Mouse (Mus musculus): ENCODE measurements at regions not wholly inside any gene's neighbourhood (a gene's known extent, or its start where the extent isn't known, plus 50 kb on each side); places are given as distances from the start of the nearest gene placed in this dataset.

GRCm38 (mm10) chr3:37835135-37835534 is 110.8 kb upstream of the Gm5148 start:
- no peak overlapping the region for H3K4me2 ChIP-seq (replicated peaks)
- H3K27ac ChIP-seq (replicated peaks): no peak overlapping the region
- no peak for ATAC-seq (replicated peaks)
- no peak overlapping the region for H3K4me3 ChIP-seq
- H3K9ac ChIP-seq (replicated peaks): no peak overlapping the region
- no peaks in the 10 kb centered on the region for H3K4me1 ChIP-seq
- no peaks in the 10 kb centered on the region for H3K36me3 ChIP-seq
- WGBS: 92% methylated on average over 5 of the region's 5 CpGs
- no peaks in the 10 kb centered on the region for H3K9me3 ChIP-seq
- H3K27me3 ChIP-seq: no peaks in the 10 kb centered on the region

DNA sequence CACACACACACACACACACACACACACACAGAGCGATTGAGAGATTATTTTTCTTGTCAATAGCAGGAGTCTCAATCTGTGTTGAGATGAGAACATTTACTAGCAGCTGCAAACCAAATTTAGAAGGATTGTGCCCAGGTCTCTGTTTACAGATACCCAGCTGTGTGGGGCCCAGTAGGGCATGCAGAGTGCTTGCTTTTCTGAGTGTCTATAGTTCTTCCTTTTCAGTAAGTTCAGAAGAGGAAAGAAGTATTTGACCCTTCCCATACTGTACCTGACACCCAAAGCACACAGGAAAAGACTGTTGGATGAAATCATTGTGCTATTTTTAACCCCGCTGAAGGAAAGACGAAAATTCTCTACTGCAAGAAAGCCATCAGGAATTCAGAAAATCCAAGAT is 110.3 kb upstream of the Gm5148 start:
- H3K9me3 ChIP-seq: no peaks in the 10 kb centered on the region

GRCm38 (mm10) chr3:37833387-37833786 is 109.1 kb upstream of the Gm5148 start:
- H3K27ac ChIP-seq (replicated peaks): no peak overlapping the region
- H3K27me3 ChIP-seq: no peaks in the 10 kb centered on the region
- no peaks in the 10 kb centered on the region for H3K4me1 ChIP-seq
- no peak for ATAC-seq (replicated peaks)
- no peak overlapping the region for H3K4me2 ChIP-seq (replicated peaks)
- no peaks in the 10 kb centered on the region for H3K36me3 ChIP-seq
- WGBS: 70% methylated on average over 4 of the region's 4 CpGs
- no peaks in the 10 kb centered on the region for H3K9me3 ChIP-seq
- H3K9ac ChIP-seq (replicated peaks): no peak overlapping the region
- no peak overlapping the region for H3K4me3 ChIP-seq

More for the DNA sequence above, 110.3 kb upstream of the Gm5148 start:
- Histone ChIP-seq H3K27ac (replicated peaks) (no peak overlapping the region), H3K4me2 (replicated peaks) (no peak overlapping the region), H3K27me3 (no peaks in the 10 kb centered on the region), H3K4me1 (no peaks in the 10 kb centered on the region), H3K4me3 (no peak overlapping the region), H3K36me3 (no peaks in the 10 kb centered on the region), H3K9ac (replicated peaks) (no peak overlapping the region)
- ATAC-seq (replicated peaks): no peak
- WGBS: 93% methylated on average over 3 of the region's 3 CpGs

GRCm38 (mm10) chr3:37827546-37827945 is 103.3 kb upstream of the Gm5148 start:
- no peaks in the 10 kb centered on the region for H3K4me1 ChIP-seq
- H3K9me3 ChIP-seq: no peaks in the 10 kb centered on the region; the same call in 1 of the 2 replicates
- H3K27ac ChIP-seq (replicated peaks): no peak overlapping the region
- H3K4me2 ChIP-seq (replicated peaks): no peak overlapping the region
- H3K4me3 ChIP-seq: no peak overlapping the region
- no peak overlapping the region for H3K9ac ChIP-seq (replicated peaks)
- H3K36me3 ChIP-seq: no peaks in the 10 kb centered on the region
- H3K27me3 ChIP-seq: no peaks in the 10 kb centered on the region
- ATAC-seq (replicated peaks): no peak
- 81% methylated on average over 1 of the region's 1 CpGs for WGBS

DNA sequence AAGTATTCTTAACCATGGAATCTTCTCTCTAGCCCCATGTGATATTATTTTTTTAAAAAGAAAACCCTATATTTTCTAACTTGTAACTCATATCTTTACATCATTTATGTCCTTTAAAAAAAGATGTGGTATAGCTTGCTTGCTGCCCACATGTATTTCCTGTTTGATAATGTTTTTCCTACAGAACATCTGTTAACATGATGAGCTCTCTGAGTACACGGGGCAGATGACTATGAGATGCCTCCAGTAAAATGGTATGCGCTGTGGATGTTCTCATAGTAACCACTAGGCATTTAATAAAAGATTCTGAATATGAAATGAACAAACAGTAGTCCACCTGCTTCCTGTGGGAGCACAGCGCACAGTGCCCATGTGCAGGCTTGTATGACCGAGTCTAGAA is 101.3 kb upstream of the Gm5148 start:
- Histone ChIP-seq H3K9ac (replicated peaks) (no peak overlapping the region), H3K4me3 (no peak overlapping the region), H3K4me1 (no peaks in the 10 kb centered on the region), H3K27ac (replicated peaks) (no peak overlapping the region), H3K36me3 (no peaks in the 10 kb centered on the region), H3K27me3 (no peaks in the 10 kb centered on the region), H3K4me2 (replicated peaks) (no peak overlapping the region), H3K9me3 (no peaks in the 10 kb centered on the region; the same call in 1 of the 2 replicates)
- WGBS: 92% methylated on average over 4 of the region's 4 CpGs
- ATAC-seq (replicated peaks): no peak

DNA sequence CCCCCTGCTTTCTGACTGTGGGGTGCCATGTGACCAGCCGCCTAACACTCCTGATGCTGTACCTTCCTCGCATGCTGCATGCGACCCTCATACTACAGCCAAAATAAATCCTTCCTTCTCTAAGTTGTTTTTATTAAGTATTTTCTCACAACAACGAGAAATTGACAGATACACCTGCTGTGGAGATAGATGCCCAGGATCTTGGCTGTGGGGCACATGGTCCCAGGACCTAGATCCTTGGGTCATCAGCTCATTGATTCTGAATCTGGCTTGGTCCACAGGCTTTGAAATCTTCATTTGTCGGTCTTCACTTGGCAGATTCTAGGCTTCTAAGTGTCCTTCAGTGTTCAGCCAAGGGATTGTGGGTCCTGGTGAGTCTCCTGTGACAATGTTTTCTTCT is 100.4 kb upstream of the Gm5148 start:
- H3K27ac ChIP-seq (replicated peaks): no peak overlapping the region
- 94% methylated on average over 5 of the region's 5 CpGs for WGBS
- no peak for ATAC-seq (replicated peaks)

GRCm38 (mm10) chr3:37819503-37819902 is 95.2 kb upstream of the Gm5148 start:
- H3K4me2 ChIP-seq (replicated peaks): no peak overlapping the region
- H3K4me3 ChIP-seq: no peak overlapping the region
- peaks cover 14% of the 10 kb centered on the region for H3K4me1 ChIP-seq
- no peak overlapping the region for H3K9ac ChIP-seq (replicated peaks)
- WGBS: 98% methylated on average over 3 of the region's 3 CpGs
- H3K27me3 ChIP-seq: no peaks in the 10 kb centered on the region; the same call in 1 of the 2 replicates
- ATAC-seq (replicated peaks): no peak
- no peaks in the 10 kb centered on the region for H3K36me3 ChIP-seq
- no peak overlapping the region for H3K27ac ChIP-seq (replicated peaks)
- H3K9me3 ChIP-seq: no peaks in the 10 kb centered on the region; the same call in 1 of the 2 replicates

More for the DNA sequence above, 100.4 kb upstream of the Gm5148 start:
- H3K4me2 ChIP-seq (replicated peaks): no peak overlapping the region
- no peaks in the 10 kb centered on the region; the same call in 1 of the 2 replicates for H3K9me3 ChIP-seq
- H3K27me3 ChIP-seq: no peaks in the 10 kb centered on the region
- H3K36me3 ChIP-seq: no peaks in the 10 kb centered on the region
- H3K9ac ChIP-seq (replicated peaks): no peak overlapping the region
- no peak overlapping the region for H3K4me3 ChIP-seq
- no peaks in the 10 kb centered on the region for H3K4me1 ChIP-seq

GRCm38 (mm10) chr3:37817434-37817805 is 93.1 kb upstream of the Gm5148 start:
- peaks cover 3% of the 10 kb centered on the region; the same call in 1 of the 2 replicates for H3K27me3 ChIP-seq
- peak overlapping the region; percentile 68 for H3K27ac ChIP-seq (replicated peaks)
- peaks cover 14% of the 10 kb centered on the region for H3K4me1 ChIP-seq
- H3K9ac ChIP-seq (replicated peaks): no peak overlapping the region
- H3K9me3 ChIP-seq: no peaks in the 10 kb centered on the region
- H3K4me2 ChIP-seq (replicated peaks): no peak overlapping the region
- H3K4me3 ChIP-seq: no peak overlapping the region
- 20% methylated on average over 3 of the region's 3 CpGs for WGBS
- no peaks in the 10 kb centered on the region for H3K36me3 ChIP-seq
- no peak for ATAC-seq (replicated peaks)

DNA sequence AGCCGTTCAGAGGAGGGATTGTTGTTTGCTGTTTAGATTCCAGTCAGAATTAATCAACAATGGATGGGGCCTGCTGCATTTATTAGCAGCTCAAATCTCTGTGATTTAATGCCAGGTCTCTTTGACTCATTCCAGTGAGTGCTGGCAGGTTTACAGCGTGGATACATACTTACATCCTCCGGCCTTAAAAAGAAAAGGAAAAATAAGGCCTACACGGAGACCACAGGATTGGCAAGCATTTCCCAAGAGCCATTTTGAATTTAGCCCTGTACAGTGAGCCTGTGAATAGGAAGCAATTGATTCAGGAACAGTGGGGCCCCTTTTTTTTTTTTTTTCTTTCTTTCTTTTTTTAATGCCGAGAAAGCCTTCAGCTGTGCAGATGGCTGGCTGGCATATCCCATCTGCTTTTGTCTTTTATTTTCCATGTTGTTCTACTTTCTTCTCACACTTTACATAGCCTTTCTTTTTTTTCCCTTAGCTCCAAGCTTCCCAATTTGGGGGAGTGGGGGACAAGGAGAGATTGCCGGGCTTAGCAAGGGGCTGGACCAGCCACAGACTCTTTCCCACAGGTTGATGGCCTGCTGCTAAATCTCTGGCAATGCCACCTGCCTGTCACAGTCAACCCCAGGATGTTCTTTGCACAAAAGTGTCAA is 92.6 kb upstream of the Gm5148 start:
- Histone ChIP-seq H3K27me3 (peaks cover 3% of the 10 kb centered on the region; the same call in 1 of the 2 replicates), H3K36me3 (no peaks in the 10 kb centered on the region), H3K27ac (replicated peaks) (peak overlapping the region; percentile 68), H3K9me3 (no peaks in the 10 kb centered on the region), H3K4me1 (peaks cover 14% of the 10 kb centered on the region), H3K9ac (replicated peaks) (no peak overlapping the region), H3K4me3 (no peak overlapping the region), H3K4me2 (replicated peaks) (no peak overlapping the region)
- WGBS: 9% methylated on average over 6 of the region's 6 CpGs
- ATAC-seq (replicated peaks): peak; percentile 91

GRCm38 (mm10) chr3:37815771-37816170 is 91.5 kb upstream of the Gm5148 start:
- Histone ChIP-seq H3K4me3 (no peak overlapping the region), H3K27me3 (peaks cover 3% of the 10 kb centered on the region; the same call in 1 of the 2 replicates), H3K27ac (replicated peaks) (no peak overlapping the region), H3K9ac (replicated peaks) (no peak overlapping the region), H3K4me2 (replicated peaks) (no peak overlapping the region), H3K9me3 (no peaks in the 10 kb centered on the region), H3K36me3 (no peaks in the 10 kb centered on the region), H3K4me1 (peaks cover 14% of the 10 kb centered on the region)
- 74% methylated on average over 6 of the region's 6 CpGs for WGBS
- ATAC-seq (replicated peaks): no peak

DNA sequence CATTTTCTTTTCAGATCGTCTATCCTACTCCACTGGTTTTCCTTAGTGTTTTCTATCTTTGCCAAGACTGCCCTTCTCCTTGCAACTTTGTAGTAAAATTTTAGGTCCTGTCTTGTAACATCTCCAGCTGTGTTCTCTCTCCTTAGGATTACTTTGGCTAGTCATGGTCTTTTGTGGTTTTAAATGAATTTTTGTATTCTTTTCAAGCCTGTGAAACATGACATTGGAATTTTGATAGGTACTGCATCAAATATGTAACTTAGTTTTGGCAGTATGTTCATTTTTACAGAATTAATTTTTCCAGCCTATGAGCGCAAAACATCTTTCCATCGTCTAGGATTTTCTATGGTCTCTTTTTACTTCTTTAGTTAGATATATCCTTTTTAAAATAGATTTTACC is 88.6 kb upstream of the Gm5148 start:
- H3K4me1 ChIP-seq: peaks cover 14% of the 10 kb centered on the region
- ATAC-seq (replicated peaks): no peak
- H3K9ac ChIP-seq (replicated peaks): no peak overlapping the region
- 92% methylated on average over 3 of the region's 3 CpGs for WGBS
- H3K9me3 ChIP-seq: no peaks in the 10 kb centered on the region
- H3K4me2 ChIP-seq (replicated peaks): no peak overlapping the region
- no peak overlapping the region for H3K4me3 ChIP-seq
- peaks cover 3% of the 10 kb centered on the region; the same call in 1 of the 2 replicates for H3K27me3 ChIP-seq
- H3K27ac ChIP-seq (replicated peaks): no peak overlapping the region
- no peaks in the 10 kb centered on the region for H3K36me3 ChIP-seq

GRCm38 (mm10) chr3:37811429-37811828 is 87.1 kb upstream of the Gm5148 start:
- ATAC-seq (replicated peaks): no peak
- Histone ChIP-seq H3K36me3 (no peaks in the 10 kb centered on the region), H3K4me3 (no peak overlapping the region), H3K4me2 (replicated peaks) (no peak overlapping the region), H3K27me3 (peaks cover 3% of the 10 kb centered on the region; the same call in 1 of the 2 replicates), H3K9ac (replicated peaks) (no peak overlapping the region), H3K4me1 (peaks cover under 1% of the 10 kb centered on the region; the same call in 1 of the 2 replicates), H3K9me3 (no peaks in the 10 kb centered on the region), H3K27ac (replicated peaks) (no peak overlapping the region)
- 86% methylated on average over 2 of the region's 2 CpGs for WGBS

DNA sequence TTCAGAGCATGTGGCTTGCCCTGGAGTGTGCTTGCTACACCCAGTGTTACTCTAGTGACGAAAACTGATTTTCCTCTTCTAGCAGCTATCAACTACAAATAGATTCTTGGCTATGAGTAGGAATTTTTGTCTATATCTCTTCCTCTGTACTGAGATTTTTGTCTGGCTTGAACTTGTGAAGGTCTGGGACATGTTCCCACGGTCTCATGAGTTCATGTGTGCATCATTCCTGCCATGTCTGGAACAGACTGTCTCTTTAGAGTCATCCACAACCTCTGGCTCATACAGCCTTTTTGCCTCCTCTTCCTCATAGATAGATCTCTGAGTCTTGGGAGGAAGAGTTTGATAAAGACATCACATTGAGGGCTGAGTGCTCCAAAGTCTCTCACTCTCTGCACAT is 86.5 kb upstream of the Gm5148 start:
- H3K27me3 ChIP-seq: peaks cover 3% of the 10 kb centered on the region; the same call in 1 of the 2 replicates
- H3K27ac ChIP-seq (replicated peaks): no peak overlapping the region
- H3K9me3 ChIP-seq: no peaks in the 10 kb centered on the region
- no peaks in the 10 kb centered on the region for H3K36me3 ChIP-seq
- WGBS: 86% methylated on average over 2 of the region's 2 CpGs
- H3K4me1 ChIP-seq: no peaks in the 10 kb centered on the region
- no peak overlapping the region for H3K9ac ChIP-seq (replicated peaks)
- ATAC-seq (replicated peaks): no peak
- no peak overlapping the region for H3K4me2 ChIP-seq (replicated peaks)
- no peak overlapping the region for H3K4me3 ChIP-seq

Data from forebrain, embryonic 15.5 days (tissue).